Comparison of ENCODE assay signal across 10 mouse cellular contexts in genomic region chr16:45990901-45991676, GRCm38 (mm10). TPM values are rescaled to one million over a fixed set of nuclear protein-coding genes. Genes with fewer than 3 reads are reported as not detected.
A peak's percentile ranks its signal among the peaks of the same experiment; 100 is the strongest.
DNase-seq lines count a peak whose midpoint lies in the region; ATAC-seq and TF ChIP-seq lines count a peak whose summit lies in the region.
"Had no signal": no experiment of that assay in that cellular context is flagged by ENCODE, and none has a peak within 500 bp of the region (broad histone marks: within the 10 kb centered on the region; RNA-seq: fewer than 3 reads in every experiment).

No protein-coding gene starts in this region.

- TF ChIP-seq EP300 in heart, adult 2 months (IDR thresholded peaks at IDR 0.05; ENCODE audit: insufficient read depth, low read depth, low read length) = no peak
- no peak for TF ChIP-seq EP300 in stomach, postnatal 0 days (optimal IDR thresholded peaks at IDR 0.05)

- intact Hi-C loops in heart, adult 2 months (cut with DNase I) = loop anchor here (1.0 kb wide), 1 partner anchor 31 kb away; no protein-coding TSS in a partner anchor

- H3K27me3 ChIP-seq in heart, adult 2 months (ENCODE audit: control insufficient read depth, insufficient read depth, low read length) = no peaks in the 10 kb centered on the region
- H3K27me3 ChIP-seq in heart, embryonic 11.5 days (ENCODE audit: control insufficient read depth, insufficient read depth, low read length) = no peaks in the 10 kb centered on the region
- H3K27me3 ChIP-seq in midbrain, embryonic 14.5 days (ENCODE audit: control insufficient read depth, insufficient read depth, low read length) = no peaks in the 10 kb centered on the region
- no peaks in the 10 kb centered on the region for H3K27me3 ChIP-seq in midbrain, embryonic 13.5 days
- no peaks in the 10 kb centered on the region for H3K27me3 ChIP-seq in stomach, postnatal 0 days (ENCODE audit: control insufficient read depth, insufficient read depth, low read length)
- H3K27me3 ChIP-seq: forebrain, embryonic 12.5 days; limb, embryonic 12.5 days had no signal

- no peak for TF ChIP-seq POLR2A in heart, adult 2 months (IDR thresholded peaks at IDR 0.05; ENCODE audit: insufficient read depth, low read depth, low read length)

- no peaks in the 10 kb centered on the region for H3K36me3 ChIP-seq in heart, adult 2 months (ENCODE audit: control insufficient read depth, insufficient read depth, low read length)
- H3K36me3 ChIP-seq in heart, embryonic 11.5 days (ENCODE audit: control insufficient read depth, insufficient read depth, low read length) = no peaks in the 10 kb centered on the region
- H3K36me3 ChIP-seq in midbrain, embryonic 14.5 days (ENCODE audit: control insufficient read depth, insufficient read depth, low read length) = no peaks in the 10 kb centered on the region
- H3K36me3 ChIP-seq in midbrain, embryonic 13.5 days = no peaks in the 10 kb centered on the region
- no peaks in the 10 kb centered on the region for H3K36me3 ChIP-seq in stomach, postnatal 0 days (ENCODE audit: control insufficient read depth, insufficient read depth, low read length)
- H3K36me3 ChIP-seq: forebrain, embryonic 12.5 days; limb, embryonic 12.5 days had no signal

- H3K27ac ChIP-seq in heart, adult 2 months = no peak overlapping the region
- H3K27ac ChIP-seq in heart, embryonic 11.5 days (ENCODE audit: low read depth, low read length) = no peak overlapping the region
- no peak overlapping the region for H3K27ac ChIP-seq in midbrain, embryonic 14.5 days (replicated peaks; ENCODE audit: low read depth, low read length)
- no peak overlapping the region for H3K27ac ChIP-seq in midbrain, embryonic 13.5 days
- no peak overlapping the region for H3K27ac ChIP-seq in stomach, postnatal 0 days (replicated peaks)
- H3K27ac ChIP-seq: forebrain, embryonic 12.5 days; limb, embryonic 12.5 days had no signal

- H3K9me3 ChIP-seq in heart, embryonic 11.5 days (replicated peaks; ENCODE audit: control insufficient read depth, low read length) = no peaks in the 10 kb centered on the region
- no peaks in the 10 kb centered on the region for H3K9me3 ChIP-seq in midbrain, embryonic 14.5 days (ENCODE audit: control insufficient read depth, low read length)
- H3K9me3 ChIP-seq in midbrain, embryonic 13.5 days = no peaks in the 10 kb centered on the region
- no peaks in the 10 kb centered on the region for H3K9me3 ChIP-seq in stomach, postnatal 0 days (ENCODE audit: control insufficient read depth, low read length)
- H3K9me3 ChIP-seq: forebrain, embryonic 12.5 days; limb, embryonic 12.5 days had no signal

- no peak overlapping the region for H3K4me3 ChIP-seq in heart, adult 2 months
- H3K4me3 ChIP-seq in heart, embryonic 11.5 days (ENCODE audit: low read depth, low read length) = no peak overlapping the region
- H3K4me3 ChIP-seq in midbrain, embryonic 14.5 days (replicated peaks; ENCODE audit: low read depth, low read length) = no peak overlapping the region
- H3K4me3 ChIP-seq in midbrain, embryonic 13.5 days (replicated peaks) = no peak overlapping the region
- H3K4me3 ChIP-seq in stomach, postnatal 0 days (ENCODE audit: low read depth, low read length) = no peak overlapping the region
- H3K4me3 ChIP-seq: forebrain, embryonic 12.5 days; limb, embryonic 12.5 days had no signal

- no peaks in the 10 kb centered on the region for H3K4me1 ChIP-seq in heart, adult 2 months (ENCODE audit: control insufficient read depth, insufficient read depth, low read length)
- H3K4me1 ChIP-seq in heart, embryonic 11.5 days (ENCODE audit: control insufficient read depth, insufficient read depth, low read length) = no peaks in the 10 kb centered on the region
- H3K4me1 ChIP-seq in midbrain, embryonic 14.5 days (ENCODE audit: control insufficient read depth, insufficient read depth, low read length) = no peaks in the 10 kb centered on the region
- no peaks in the 10 kb centered on the region for H3K4me1 ChIP-seq in midbrain, embryonic 13.5 days (replicated peaks)
- H3K4me1 ChIP-seq in stomach, postnatal 0 days (replicated peaks; ENCODE audit: control insufficient read depth, insufficient read depth) = no peaks in the 10 kb centered on the region
- H3K4me1 ChIP-seq: limb, embryonic 12.5 days had no signal

- DNase-seq in heart, adult 2 months = no peak
- DNase-seq in midbrain, embryonic 14.5 days = peak; percentile 61
- peak; percentile 63 for DNase-seq in embryo, embryonic 10.5 days (ENCODE audit: low spot score)
- DNase-seq in stomach, postnatal 0 days (ENCODE audit: low spot score) = no peak
- DNase-seq in left cerebral cortex, adult 11 months (ENCODE audit: low spot score) = no peak
- no peak for DNase-seq in lung, postnatal 36 days

- H3K79me2 ChIP-seq in heart, adult 2 months (replicated peaks; ENCODE audit: control insufficient read depth, insufficient read depth, low read length) = no peaks in the 10 kb centered on the region

- TF ChIP-seq CTCF in heart, adult 2 months (IDR thresholded peaks at IDR 0.05) = peak; percentile 51
- TF ChIP-seq CTCF in stomach, postnatal 0 days (IDR thresholded peaks at IDR 0.05; ENCODE audit: low read depth) = peak; percentile 55

- WGBS in heart, adult 2 months = 53% methylated on average over 10 of the region's 10 CpGs
- 47% methylated on average over 10 of the region's 10 CpGs for WGBS in heart, embryonic 11.5 days (ENCODE audit: insufficient replicate concordance)
- WGBS in midbrain, embryonic 14.5 days = 50% methylated on average over 10 of the region's 10 CpGs
- WGBS in midbrain, embryonic 13.5 days = 49% methylated on average over 10 of the region's 10 CpGs
- 45% methylated on average over 10 of the region's 10 CpGs for WGBS in stomach, postnatal 0 days

- H3K4me2 ChIP-seq in heart, embryonic 11.5 days = no peak overlapping the region
- no peak overlapping the region for H3K4me2 ChIP-seq in midbrain, embryonic 14.5 days (ENCODE audit: low read length)
- H3K4me2 ChIP-seq in midbrain, embryonic 13.5 days (replicated peaks) = no peak overlapping the region
- H3K4me2 ChIP-seq in stomach, postnatal 0 days (replicated peaks; ENCODE audit: low read depth) = no peak overlapping the region
- H3K4me2 ChIP-seq: forebrain, embryonic 12.5 days; limb, embryonic 12.5 days had no signal

- H3K9ac ChIP-seq in heart, adult 2 months (ENCODE audit: low read depth, low read length) = no peak overlapping the region
- no peak overlapping the region for H3K9ac ChIP-seq in heart, embryonic 11.5 days (ENCODE audit: low read depth, low read length)
- no peak overlapping the region for H3K9ac ChIP-seq in midbrain, embryonic 14.5 days (replicated peaks; ENCODE audit: low read length)
- no peak overlapping the region for H3K9ac ChIP-seq in midbrain, embryonic 13.5 days (replicated peaks)
- H3K9ac ChIP-seq in stomach, postnatal 0 days (ENCODE audit: low read length) = no peak overlapping the region
- H3K9ac ChIP-seq: forebrain, embryonic 12.5 days; limb, embryonic 12.5 days had no signal

- ATAC-seq in heart, embryonic 11.5 days (replicated peaks; ENCODE audit: insufficient number of reproducible peaks, low FRiP score, low TSS enrichment) = no peak
- 0 out of 2 replicates have a peak, but pooled peaks have one; percentile 6 for ATAC-seq in midbrain, embryonic 14.5 days (ENCODE audit: low FRiP score, low TSS enrichment)
- ATAC-seq in midbrain, embryonic 13.5 days = no peak
- no peak for ATAC-seq in stomach, postnatal 0 days (ENCODE audit: low FRiP score, low TSS enrichment)

RNA-seq across cellular contexts. Expression of gene Plcxd2, which starts 18.9 kb away (rescaled TPM):
- total RNA-seq in heart, adult 2 months (2021) = under 1 TPM; 0.10 to 0.18 TPM
- polyA plus RNA-seq in heart, adult 2 months (2012; rRNA removed) = 0.18 and 0.26 TPM in 2 replicates
- polyA plus RNA-seq in heart, embryonic 11.5 days (2014; fragmentation: Nextera tagmentation; extraction: Ambion mirVana) = 0.49 and 0.83 TPM in 2 replicates
- 8.7 and 8.8 TPM in 2 replicates for polyA plus RNA-seq in midbrain, embryonic 14.5 days (2014; fragmentation: Nextera tagmentation; extraction: Ambion mirVana)
- polyA plus RNA-seq in midbrain, embryonic 13.5 days (2015; fragmentation: Nextera tagmentation; extraction: Ambion mirVana) = 6.7 and 7.3 TPM in 2 replicates
- polyA plus RNA-seq in stomach, postnatal 0 days (2015; fragmentation: Nextera tagmentation; extraction: Ambion mirVana) = 2.2 and 2.4 TPM in 2 replicates

RNA-seq across cellular contexts. Expression of gene Phldb2, which starts 37.7 kb away (rescaled TPM):
- 10 to 100 TPM; 10.9 to 13.0 TPM for total RNA-seq in heart, adult 2 months (2021)
- polyA plus RNA-seq in heart, adult 2 months (2012; rRNA removed) = 3.6 and 6.9 TPM in 2 replicates
- 37.3 and 38.2 TPM in 2 replicates for polyA plus RNA-seq in heart, embryonic 11.5 days (2014; fragmentation: Nextera tagmentation; extraction: Ambion mirVana)
- polyA plus RNA-seq in midbrain, embryonic 14.5 days (2014; fragmentation: Nextera tagmentation; extraction: Ambion mirVana) = 4.0 and 6.4 TPM in 2 replicates
- polyA plus RNA-seq in midbrain, embryonic 13.5 days (2015; fragmentation: Nextera tagmentation; extraction: Ambion mirVana) = 12.1 and 12.2 TPM in 2 replicates
- 9.7 and 13.2 TPM in 2 replicates for polyA plus RNA-seq in stomach, postnatal 0 days (2015; fragmentation: Nextera tagmentation; extraction: Ambion mirVana)

Comparison
In these comparisons a context has a peak if more than half of its experiments do, and no peak if none do; other contexts are left out.
1. DNase-seq: peak in midbrain, embryonic 14.5 days (single experiment) and embryo, embryonic 10.5 days (single experiment); none in heart, adult 2 months (0 of 2), stomach, postnatal 0 days (single experiment), left cerebral cortex, adult 11 months (single experiment) and lung, postnatal 36 days (single experiment).